Mouse (Mus musculus) intestine, embryonic 15.5 days (tissue): Measurements from ENCODE around the gene Pcif1. TPM values are rescaled to one million over a fixed set of nuclear protein-coding genes. Genes with fewer than 3 reads are reported as not detected.
A peak's percentile ranks its signal among the peaks of the same experiment; 100 is the strongest.
"Not testable (repeated sequence)": the region's sequence is repeated elsewhere in the genome, so short reads cannot be mapped to it uniquely, and the experiment has no call there.

Experiments
- ATAC-seq: fragments of 200-750 bp; cut with Nextera tagmentation; 2 replicates; pipeline ENCODE4 v1.8.0; 2017; ENCODE audit warnings: moderate TSS enrichment, moderate library complexity
- H3K27ac ChIP-seq: fragments of 300-500 bp; sonication (generic); 2 replicates; pipeline ENCODE4 v1.5.1; 2015; ENCODE audit warnings: mild to moderate bottlenecking, inconsistent platforms
- H3K27me3 ChIP-seq: fragments of 300-500 bp; sonication (generic); replicated peaks from 2 replicates; pipeline ENCODE4 v1.6.1; 2015; ENCODE audit warnings: inconsistent platforms
- H3K36me3 ChIP-seq: fragments of 300-500 bp; sonication (generic); 2 replicates; pipeline ENCODE4 v1.6.1; 2015; ENCODE audit warnings: inconsistent platforms
- H3K4me1 ChIP-seq: fragments of 300-500 bp; sonication (generic); replicated peaks from 2 replicates; pipeline ENCODE4 v1.6.1; 2015; ENCODE audit warnings: inconsistent platforms
- H3K4me2 ChIP-seq: fragments of 300-500 bp; sonication (generic); replicated peaks from 2 replicates; pipeline ENCODE4 v1.6.1; 2015; ENCODE audit warnings: mild to moderate bottlenecking, inconsistent platforms
- H3K4me3 ChIP-seq: fragments of 300-500 bp; sonication (generic); replicated peaks from 2 replicates; pipeline ENCODE4 v1.5.1; 2015; ENCODE audit warnings: inconsistent platforms
- H3K9ac ChIP-seq: fragments of 300-500 bp; sonication (generic); 2 replicates; pipeline ENCODE4 v1.6.1; 2015; ENCODE audit warnings: inconsistent platforms
- H3K9me3 ChIP-seq: fragments of 300-500 bp; sonication (generic); 2 replicates; pipeline ENCODE4 v1.6.1; 2016; ENCODE audit warnings: inconsistent platforms
- WGBS: fragments of 180-500 bp; shearing (Covaris S2); methylation state at CpG from one replicate; pipeline ENCODE4 v1.1.7; 2015; 5-methylcytosine and 5-hydroxymethylcytosine counted together
- polyA plus RNA-seq: library from polyadenylated mRNA; unstranded; fragments of >200 nt; fragmentation: Nextera tagmentation; extraction: Ambion mirVana; gene quantifications from 2 replicates; pipeline ENCODE4 v1.2.1, GENCODE M21; 2015

Gene Pcif1
- polyA plus RNA-seq, 1 experiment from 2014 or later = 65.5 TPM

DNA sequence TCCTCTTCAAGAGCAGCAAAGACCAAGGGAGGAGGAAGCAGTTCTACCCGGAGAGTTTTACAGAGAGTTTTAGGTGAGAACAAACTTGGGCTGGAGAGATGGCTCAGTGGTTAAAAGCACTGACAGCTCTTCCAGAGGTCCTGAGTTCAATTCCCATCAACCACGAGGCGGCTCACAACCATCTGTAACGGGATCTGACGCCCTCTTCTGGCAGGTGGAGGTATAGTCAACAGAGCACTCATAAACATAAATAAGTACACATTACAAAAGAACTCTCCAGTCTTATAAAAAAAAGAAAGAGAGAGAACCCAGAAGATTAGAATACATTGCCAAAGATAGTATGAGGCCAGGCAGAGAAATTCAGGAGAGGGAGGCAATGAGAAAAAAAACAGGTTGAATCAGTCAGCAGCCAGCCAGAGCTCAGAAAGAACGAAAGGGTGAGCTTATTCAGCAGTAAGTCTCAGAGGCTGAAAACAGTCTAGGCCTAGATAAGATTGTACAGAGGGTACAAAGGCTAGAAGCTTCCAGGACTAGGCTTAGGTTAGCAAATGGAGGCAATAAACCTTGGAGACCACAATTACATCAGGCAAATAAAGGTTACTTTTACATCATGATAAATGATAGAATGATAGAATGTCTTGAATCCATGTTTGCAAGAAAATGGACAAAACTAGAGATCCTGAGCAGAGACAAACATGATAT lies 7.4 kb upstream of the Pcif1 start:
- H3K27me3 ChIP-seq = no peaks in the 10 kb centered on the region
- no peak overlapping the region for H3K4me3 ChIP-seq
- 58% methylated on average over 6 of the region's 6 CpGs for WGBS
- no peak overlapping the region for H3K9ac ChIP-seq
- no peaks in the 10 kb centered on the region for H3K36me3 ChIP-seq
- no peaks in the 10 kb centered on the region for H3K9me3 ChIP-seq
- 0 out of 2 replicates have a peak overlapping the region, but pooled peaks have one; percentile 48 for H3K27ac ChIP-seq
- H3K4me1 ChIP-seq = peaks cover 19% of the 10 kb centered on the region
- H3K4me2 ChIP-seq = no peak overlapping the region
- ATAC-seq = peak; percentile 58

GRCm38 (mm10) chr2:164873621-164874020 lies 5.5 kb upstream of the Pcif1 start:
- no peaks in the 10 kb centered on the region for H3K27me3 ChIP-seq
- H3K4me3 ChIP-seq = no peak overlapping the region
- no peaks in the 10 kb centered on the region for H3K9me3 ChIP-seq
- no peak overlapping the region; the same call in 1 of the 2 replicates for H3K4me2 ChIP-seq
- peaks cover 17% of the 10 kb centered on the region for H3K4me1 ChIP-seq
- H3K9ac ChIP-seq = no peak overlapping the region
- 48% methylated on average over 3 of the region's 3 CpGs for WGBS
- ATAC-seq = no peak
- no peaks in the 10 kb centered on the region for H3K36me3 ChIP-seq
- 0 out of 2 replicates have a peak overlapping the region, but pooled peaks have one; percentile 13 for H3K27ac ChIP-seq

- ATAC-seq = peak; percentile 17; the same call in 1 of the 2 replicates
- WGBS = 17% methylated on average over 1 of the region's 1 CpGs
- Histone ChIP-seq H3K27me3 (no peaks in the 10 kb centered on the region), H3K4me2 (no peak overlapping the region; the same call in 1 of the 2 replicates), H3K4me1 (peaks cover 17% of the 10 kb centered on the region), H3K36me3 (no peaks in the 10 kb centered on the region), H3K9ac (no peak overlapping the region), H3K9me3 (no peaks in the 10 kb centered on the region), H3K4me3 (no peak overlapping the region), H3K27ac (peak overlapping the region; percentile 79)
Observed at GRCm38 (mm10) chr2:164874239-164874769, 4.8 kb upstream of the Pcif1 start.

DNA sequence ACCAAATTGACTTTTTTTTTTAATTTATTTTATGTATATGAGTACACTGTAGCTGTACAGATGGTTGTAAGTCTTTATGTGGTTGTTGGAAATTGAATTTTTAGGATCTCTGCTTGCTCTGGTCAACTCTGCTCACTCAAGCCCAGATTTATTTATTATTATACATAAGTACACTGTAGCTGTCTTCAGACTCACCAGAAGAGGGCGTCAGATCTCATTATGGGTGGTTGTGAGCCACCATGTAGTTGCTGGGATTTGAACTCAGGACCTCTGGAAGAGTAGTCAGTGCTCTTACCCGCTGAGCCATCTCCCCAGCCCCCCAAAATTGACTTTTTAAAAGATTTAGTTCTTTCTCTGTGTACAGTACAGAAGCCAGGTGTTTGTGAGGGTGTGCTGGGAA lies 3.5 kb upstream of the Pcif1 start:
- WGBS = 42% methylated on average over 2 of the region's 2 CpGs

DNA sequence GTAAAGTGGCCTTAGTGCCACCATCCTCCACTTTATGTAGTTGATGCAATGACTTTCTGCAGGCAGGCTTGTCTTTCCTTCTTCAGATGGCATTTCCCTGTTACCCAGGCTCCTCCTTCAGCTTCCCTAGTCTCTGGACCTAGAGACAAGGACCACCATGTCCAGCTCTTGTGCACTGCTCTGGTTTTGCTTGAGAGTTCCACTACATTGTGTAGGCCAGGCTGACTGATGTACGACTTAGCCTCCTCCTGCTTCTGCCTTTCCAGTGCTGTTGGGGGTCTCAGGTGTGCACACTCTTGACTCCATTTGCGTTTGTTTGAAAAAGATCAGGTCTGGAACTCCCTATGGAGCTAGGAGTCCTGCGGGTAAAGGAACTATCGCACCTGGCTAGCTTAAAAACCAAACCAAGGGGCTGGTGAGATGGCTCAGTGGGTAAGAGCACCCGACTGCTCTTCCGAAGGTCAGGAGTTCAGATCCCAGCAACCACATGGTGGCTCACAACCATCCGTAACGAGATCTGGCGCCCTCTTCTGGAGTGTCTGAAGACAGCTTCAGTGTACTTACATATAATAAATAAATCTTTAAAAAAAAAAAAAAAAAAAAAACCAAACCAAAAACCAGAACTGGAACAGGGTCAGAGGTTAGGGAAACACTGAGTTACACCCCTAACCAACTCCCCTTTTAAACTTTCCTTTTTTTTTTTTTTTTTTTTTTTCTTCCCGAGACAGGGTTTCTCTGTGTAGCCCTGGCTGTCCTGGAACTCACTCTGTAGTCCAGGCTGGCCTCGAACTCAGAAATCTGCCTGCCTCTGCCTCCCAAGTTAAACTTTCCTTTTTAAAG lies 1.5 kb upstream of the Pcif1 start:
- H3K9ac ChIP-seq, H3K27me3 ChIP-seq, H3K36me3 ChIP-seq, ATAC-seq, H3K9me3 ChIP-seq: not testable (repeated sequence)
- Histone ChIP-seq H3K4me3 (0 out of 2 replicates have a peak overlapping the region, but pooled peaks have one; percentile 91), H3K27ac (peak overlapping the region; percentile 100; the same call in 1 of the 2 replicates), H3K4me2 (peak overlapping the region; percentile 83), H3K4me1 (peaks cover 25% of the 10 kb centered on the region)
- 76% methylated on average over 11 of the region's 11 CpGs for WGBS

More for the DNA sequence above, 3.5 kb upstream of the Pcif1 start:
- not testable (repeated sequence) for ATAC-seq, H3K27ac ChIP-seq, H3K4me2 ChIP-seq, H3K9ac ChIP-seq, H3K4me3 ChIP-seq, H3K27me3 ChIP-seq, H3K9me3 ChIP-seq, H3K36me3 ChIP-seq
- peaks cover 20% of the 10 kb centered on the region for H3K4me1 ChIP-seq

DNA sequence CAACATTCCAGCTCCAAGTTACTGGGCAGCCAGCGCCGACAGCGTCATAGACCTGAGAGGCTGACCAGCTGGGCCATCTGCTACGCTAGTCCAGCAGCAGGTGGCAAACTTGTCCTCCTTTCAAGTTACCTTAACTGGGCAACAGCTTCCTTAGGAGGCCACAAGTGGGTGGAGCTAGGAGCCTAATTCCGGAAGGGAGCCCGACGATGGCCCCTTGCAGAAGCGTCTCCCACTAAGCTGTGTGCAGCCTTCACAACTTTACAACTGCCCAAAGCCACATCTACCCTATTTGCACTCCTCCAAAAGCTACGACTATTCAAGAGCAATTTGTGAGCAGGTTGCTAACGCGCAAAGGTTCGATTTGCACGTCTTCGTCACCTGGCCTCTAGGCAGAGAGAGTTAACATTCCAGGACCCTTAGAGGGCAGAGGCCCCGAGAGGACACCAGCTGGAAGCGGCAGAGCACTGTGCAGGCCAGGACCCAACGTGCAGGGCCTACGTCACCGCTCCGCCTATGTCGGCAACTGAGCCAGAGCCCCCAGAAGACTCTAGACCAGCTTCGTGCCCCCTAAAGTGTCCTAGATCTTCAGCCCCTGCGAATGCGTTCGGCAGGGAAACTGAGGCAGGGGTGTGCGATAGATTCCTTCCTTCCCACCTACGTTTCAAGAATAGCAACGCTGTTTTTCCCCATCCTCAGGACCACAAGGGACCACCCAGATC lies 436 bp upstream of the Pcif1 start:
- 1% methylated on average over 28 of the region's 28 CpGs for WGBS
- Histone ChIP-seq H3K4me2 (peak overlapping the region; percentile 83), H3K9ac (peak overlapping the region; percentile 100), H3K9me3 (no peaks in the 10 kb centered on the region), H3K27me3 (no peaks in the 10 kb centered on the region), H3K27ac (peak overlapping the region; percentile 100), H3K4me1 (peaks cover 24% of the 10 kb centered on the region), H3K4me3 (peak overlapping the region; percentile 91), H3K36me3 (peaks cover 7% of the 10 kb centered on the region)
- ATAC-seq = peak; percentile 69

DNA sequence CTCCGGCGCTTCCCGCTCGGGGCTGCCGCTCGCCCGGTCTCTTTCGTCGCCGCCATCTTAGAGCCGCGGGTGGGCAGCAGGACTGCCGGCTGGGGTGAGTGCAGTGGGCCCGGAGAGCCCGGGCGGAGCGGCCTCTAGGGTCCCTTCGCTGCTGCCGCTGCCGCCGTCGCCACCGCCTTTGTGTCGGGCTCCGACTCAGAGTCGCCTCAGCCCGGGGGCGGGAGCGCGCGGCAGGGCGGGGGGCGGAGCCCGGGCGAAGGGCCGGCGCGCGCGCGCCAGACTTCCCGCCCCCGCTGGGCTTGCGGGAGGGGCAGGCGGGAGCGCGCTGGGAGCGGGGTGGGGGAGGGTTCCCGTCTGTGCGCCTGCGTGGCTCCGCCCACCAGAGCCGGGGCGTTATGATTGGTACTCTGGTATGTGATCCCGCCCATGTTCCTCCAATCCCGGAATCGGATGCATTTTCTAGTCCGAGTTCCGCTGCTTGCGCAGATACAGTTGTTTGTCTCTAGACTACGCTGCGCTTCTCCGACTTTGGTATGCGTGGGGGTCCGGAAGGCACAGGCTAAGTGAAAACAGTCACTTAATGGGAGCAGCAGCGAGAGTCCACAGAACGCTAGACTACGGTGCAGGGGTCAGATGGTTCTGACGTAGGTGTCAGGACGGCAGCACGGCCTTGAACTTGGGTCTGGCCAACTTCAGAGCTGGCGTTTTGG lies 619 bp downstream of the Pcif1 start:
- under 1% methylated on average over 69 of the region's 72 CpGs for WGBS
- Histone ChIP-seq H3K4me2 (peak overlapping the region; percentile 83), H3K9me3 (no peaks in the 10 kb centered on the region), H3K9ac (peak overlapping the region; percentile 100), H3K27ac (peak overlapping the region; percentile 100), H3K27me3 (no peaks in the 10 kb centered on the region), H3K4me3 (peak overlapping the region; percentile 91), H3K36me3 (peaks cover 14% of the 10 kb centered on the region), H3K4me1 (peaks cover 13% of the 10 kb centered on the region)
- peak; percentile 90 for ATAC-seq

GRCm38 (mm10) chr2:164882619-164883018 lies 3.5 kb downstream of the Pcif1 start:
- no peak overlapping the region for H3K27ac ChIP-seq
- ATAC-seq = no peak
- peaks cover 16% of the 10 kb centered on the region for H3K4me1 ChIP-seq
- H3K4me2 ChIP-seq = no peak overlapping the region
- WGBS = 81% methylated on average over 9 of the region's 9 CpGs
- no peaks in the 10 kb centered on the region for H3K9me3 ChIP-seq
- H3K27me3 ChIP-seq = no peaks in the 10 kb centered on the region
- H3K4me3 ChIP-seq = no peak overlapping the region
- H3K9ac ChIP-seq = no peak overlapping the region
- peaks cover 39% of the 10 kb centered on the region for H3K36me3 ChIP-seq

DNA sequence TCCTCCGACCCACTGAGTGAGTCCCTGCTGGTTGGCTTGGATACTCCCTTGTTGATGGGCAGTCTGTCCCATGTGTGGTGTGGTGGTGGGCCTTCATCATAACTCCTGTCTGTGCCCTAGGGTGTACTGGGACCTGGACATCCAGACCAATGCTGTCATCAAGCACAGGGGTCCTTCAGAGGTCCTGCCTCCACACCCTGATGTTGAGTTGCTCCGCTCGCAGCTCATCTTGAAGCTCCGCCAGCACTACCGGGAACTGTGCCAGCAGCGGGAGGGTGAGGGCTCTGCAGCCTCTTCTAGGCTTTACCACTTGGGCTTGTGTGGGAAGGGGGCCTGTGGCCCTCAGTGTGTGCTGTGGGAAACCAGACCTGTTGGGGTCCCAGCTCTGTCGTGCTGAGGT lies 6.7 kb downstream of the Pcif1 start:
- Histone ChIP-seq H3K4me3 (no peak overlapping the region), H3K27ac (0 out of 2 replicates have a peak overlapping the region, but pooled peaks have one; percentile 23), H3K27me3 (no peaks in the 10 kb centered on the region), H3K9ac (no peak overlapping the region), H3K4me1 (peaks cover 8% of the 10 kb centered on the region), H3K36me3 (peaks cover 69% of the 10 kb centered on the region), H3K4me2 (no peak overlapping the region), H3K9me3 (no peaks in the 10 kb centered on the region)
- 61% methylated on average over 7 of the region's 7 CpGs for WGBS
- no peak for ATAC-seq

GRCm38 (mm10) chr2:164886617-164887016 lies 7.5 kb downstream of the Pcif1 start:
- Histone ChIP-seq H3K4me3 (no peak overlapping the region), H3K4me2 (no peak overlapping the region), H3K27me3 (no peaks in the 10 kb centered on the region), H3K4me1 (peaks cover 5% of the 10 kb centered on the region; the same call in 1 of the 2 replicates), H3K9me3 (no peaks in the 10 kb centered on the region), H3K9ac (no peak overlapping the region), H3K27ac (no peak overlapping the region), H3K36me3 (peaks cover 77% of the 10 kb centered on the region)
- 91% methylated on average over 10 of the region's 10 CpGs for WGBS
- ATAC-seq = no peak

DNA sequence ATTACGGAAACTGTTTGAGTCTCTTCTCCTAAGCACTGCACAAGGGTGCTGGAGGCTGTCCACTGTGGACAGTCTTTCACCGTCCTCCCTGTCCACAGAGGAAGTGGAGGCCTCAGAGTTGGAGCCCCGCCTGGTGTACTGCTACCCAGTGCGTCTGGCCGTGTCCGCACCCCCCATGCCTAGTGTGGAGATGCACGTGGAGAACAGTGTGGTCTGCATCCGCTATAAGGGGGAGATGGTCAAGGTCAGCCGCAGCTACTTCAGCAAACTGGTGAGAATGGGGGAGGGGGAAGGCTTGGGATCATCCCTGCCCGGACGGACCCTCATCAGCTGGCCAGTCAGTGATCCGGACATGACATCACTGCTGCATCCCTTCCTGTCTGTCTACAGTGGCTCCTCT lies 9.9 kb downstream of the Pcif1 start:
- no peaks in the 10 kb centered on the region for H3K9me3 ChIP-seq
- H3K9ac ChIP-seq = no peak overlapping the region
- no peak overlapping the region for H3K4me3 ChIP-seq
- H3K4me1 ChIP-seq = peaks cover 5% of the 10 kb centered on the region; the same call in 1 of the 2 replicates
- no peak overlapping the region for H3K27ac ChIP-seq
- peaks cover 91% of the 10 kb centered on the region for H3K36me3 ChIP-seq
- ATAC-seq = no peak
- 75% methylated on average over 12 of the region's 12 CpGs for WGBS
- H3K27me3 ChIP-seq = no peaks in the 10 kb centered on the region
- H3K4me2 ChIP-seq = no peak overlapping the region
